Mouse (Mus musculus) liver, embryonic 14.5 days (tissue): ENCODE measurements around the gene Sh2d3c.

Source experiments
- CTCF ChIP-seq: IDR thresholded peaks from 2 replicates; pipeline ENCODE4 v1.5.1; 2016; ENCODE audit warnings: antibody characterized with exemption, low read depth, control low read depth
- EP300 ChIP-seq: IDR thresholded peaks from 2 replicates; pipeline ENCODE4 v1.6.1; 2016; ENCODE audit warnings: antibody characterized with exemption, low read depth

DNA sequence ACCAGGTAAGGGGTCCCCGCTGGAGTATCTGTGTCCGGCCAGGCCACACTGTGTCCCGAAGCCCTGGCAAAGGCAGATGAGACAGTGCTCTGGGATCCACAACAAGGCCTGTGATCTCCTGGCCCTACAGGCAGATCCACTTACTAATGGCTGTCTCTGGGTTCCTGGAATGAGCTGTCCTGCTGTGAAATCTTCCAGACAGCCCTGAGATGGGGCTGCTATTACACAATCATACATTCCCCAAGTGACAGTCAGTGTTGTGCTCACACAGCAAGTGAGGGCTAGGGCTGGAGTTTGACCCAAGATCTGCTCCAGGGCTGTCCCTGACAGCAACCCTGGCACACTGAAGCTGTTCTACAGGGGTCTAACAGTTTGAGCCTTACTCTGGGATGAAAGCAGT is 35.0 kb upstream of the Sh2d3c start:
- TF ChIP-seq EP300, result no peak
- TF ChIP-seq CTCF, result no peak
